Mouse (Mus musculus): Measurements from ENCODE around the gene Cuta.

- TF ChIP-seq POLR2A (IDR thresholded peaks at IDR 0.05; ENCODE audit: low read depth, low read length), result no peak
- peak; percentile 64 for TF ChIP-seq CTCF (conservative IDR thresholded peaks at IDR 0.05; ENCODE audit: insufficient read depth, insufficient read length, low read depth, low read length)
These were observed 54.1 kb downstream of the Cuta start for GRCm38 (mm10) chr17:26884995-26885926.
